Mouse (Mus musculus) adrenal gland, postnatal 4 days (tissue): ENCODE data around the gene Arl15. TPM values are rescaled to one million over a fixed set of nuclear protein-coding genes. Genes with fewer than 3 reads are reported as not detected.

ENCODE experiments used
- DNase-seq, 2 experiments: peaks; one replicate each; pipeline ENCODE4 v3.0.0; 2021 to 2022; ENCODE audit warnings: low spot score in 2 of 2, mixed read lengths in 2 of 2
- total RNA-seq, 2 experiments: library from RNA; stranded (reverse); gene quantifications; 2 replicates each; pipeline ENCODE4 v1.2.3; 2021

Arl15 gene
- total RNA-seq, 2 experiments from 2014 or later = 32.9 to 36.5 TPM

DNA sequence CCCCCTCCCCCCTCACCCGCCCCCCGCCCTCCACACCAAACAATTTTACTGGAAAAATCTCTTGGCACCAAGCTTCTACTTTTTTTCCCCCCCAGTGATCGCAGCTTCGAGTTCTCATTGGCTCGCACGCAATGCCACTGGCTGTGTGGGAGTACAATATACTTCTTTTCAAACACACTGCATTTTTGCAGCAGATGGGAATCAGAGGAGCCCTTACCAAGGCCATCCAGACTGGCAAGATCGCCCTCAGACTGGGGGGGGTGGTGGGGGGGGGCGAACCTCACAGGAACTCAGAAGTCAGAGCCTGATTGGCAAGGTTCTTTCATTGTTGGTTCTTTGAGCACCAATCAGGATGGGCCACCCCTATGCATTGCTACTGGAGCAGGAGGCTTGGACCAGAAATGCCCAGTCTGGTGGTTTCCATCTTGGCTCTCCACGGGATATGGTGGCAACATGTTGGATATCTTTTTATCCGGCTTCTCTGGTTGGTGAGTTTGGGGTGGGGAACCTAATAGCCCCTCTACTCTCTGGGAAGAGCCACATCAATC lies 404.0 kb downstream of the Arl15 start:
- DNase-seq = no peak

DNA sequence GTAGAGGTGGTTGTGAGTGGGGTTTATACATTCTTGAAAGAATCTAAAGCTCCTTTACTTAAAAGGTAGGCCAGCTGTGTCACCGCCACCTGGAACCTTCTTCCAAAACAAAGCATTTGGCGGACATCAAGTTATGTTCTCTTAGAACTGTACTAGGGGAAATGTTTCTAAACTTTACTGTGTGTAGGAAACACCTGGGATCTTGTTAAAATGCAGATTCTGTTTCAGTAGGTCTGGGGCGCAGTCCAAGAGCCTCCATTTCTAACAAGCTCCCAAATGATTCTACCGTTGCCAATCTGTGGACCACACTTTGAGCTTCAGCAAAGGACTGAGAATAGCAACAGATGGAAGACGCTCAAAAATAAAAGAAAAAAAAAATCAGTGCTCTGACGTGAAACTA lies 405.4 kb downstream of the Arl15 start:
- no peak for DNase-seq

DNA sequence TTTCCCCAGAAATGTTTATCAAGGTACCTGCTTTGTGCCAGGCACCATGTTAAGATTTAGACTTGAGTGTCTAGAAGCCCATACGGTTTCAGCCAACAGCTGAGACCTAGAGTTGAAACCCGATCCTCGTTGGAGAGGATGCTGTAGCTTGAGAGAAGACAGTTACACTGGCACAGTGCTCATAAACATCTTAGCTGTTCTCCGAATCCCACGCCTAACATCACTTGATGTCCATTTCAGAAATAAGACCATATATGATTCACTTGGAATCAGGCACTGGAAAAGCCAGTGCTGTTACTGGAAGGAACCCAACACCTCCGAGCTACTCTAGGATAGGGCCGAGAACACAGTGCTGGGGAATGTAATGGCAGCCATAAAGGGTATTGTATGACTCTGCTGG lies 406.2 kb downstream of the Arl15 start:
- DNase-seq = no peak

DNA sequence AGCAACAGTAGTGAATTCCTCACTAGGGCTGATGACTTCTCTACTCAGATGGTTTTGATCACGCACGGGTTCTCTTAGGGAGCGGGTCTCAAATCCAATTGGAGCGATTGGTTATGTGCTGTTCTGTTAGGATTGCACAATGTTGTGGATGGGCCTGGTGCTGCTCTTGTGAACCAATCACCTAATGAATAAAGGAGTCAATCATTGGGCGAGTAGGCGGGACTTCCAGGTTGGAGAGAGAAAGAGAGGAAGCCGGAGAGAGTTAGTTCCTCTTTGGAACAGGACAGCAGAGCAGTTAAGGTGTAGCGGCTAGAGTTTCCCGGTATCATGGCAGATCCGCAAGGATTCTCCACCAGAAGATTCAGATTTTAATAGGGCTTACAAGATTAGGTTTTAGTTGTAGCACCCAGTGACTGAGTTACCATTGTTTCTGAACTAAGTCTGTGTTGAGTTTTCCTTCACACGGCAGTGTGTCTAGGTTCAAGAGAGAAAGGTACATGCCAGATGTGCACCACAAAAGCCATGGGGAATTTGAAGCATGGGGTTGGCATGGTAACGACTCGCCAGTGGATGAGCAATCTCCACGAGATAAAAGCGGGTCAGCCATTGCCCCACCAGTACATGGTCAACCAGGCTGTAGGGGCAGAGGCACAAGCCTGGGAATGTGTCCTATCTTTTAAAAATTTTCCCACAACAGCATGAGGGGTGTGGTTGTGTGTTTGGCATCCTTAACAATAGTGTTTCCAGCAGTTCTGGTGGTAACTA lies 408.7 kb downstream of the Arl15 start:
- no peak for DNase-seq

Other genes with a start within 250 kb of the Arl15 start
- 10 to 100 TPM; 34.6 to 34.8 TPM for gene Snx18, start 175.9 kb upstream of the Arl15 start, total RNA-seq
- 1 to 10 TPM in 1 of 2 experiments, under 1 TPM in 1; 0.92 to 1.8 TPM for gene Hspb3, start 130.8 kb upstream of the Arl15 start, total RNA-seq